29 mouse cellular contexts compared by ENCODE assay signal in genomic region chr12:47927007-47927406, GRCm38 (mm10).
"Had no signal": no experiment of that assay in that cellular context is flagged by ENCODE, and none has a peak within 500 bp of the region (broad histone marks: within the 10 kb centered on the region; RNA-seq: fewer than 3 reads in every experiment).

No protein-coding gene starts in this region.

- H3K36me3 ChIP-seq: limb, embryonic 10.5 days; limb, embryonic 12.5 days; limb, embryonic 13.5 days; limb, embryonic 15.5 days; liver, embryonic 12.5 days; liver, embryonic 13.5 days; liver, embryonic 15.5 days; lung, embryonic 15.5 days; midbrain, embryonic 10.5 days; midbrain, embryonic 12.5 days; midbrain, embryonic 13.5 days; midbrain, embryonic 15.5 days had no signal

- H3K27me3 ChIP-seq: limb, embryonic 12.5 days; limb, embryonic 13.5 days; limb, embryonic 15.5 days; liver, embryonic 12.5 days; liver, embryonic 13.5 days; liver, embryonic 15.5 days; lung, embryonic 15.5 days; megakaryocyte, embryonic 14.5 days; midbrain, embryonic 12.5 days; midbrain, embryonic 13.5 days; midbrain, embryonic 15.5 days had no signal

- ATAC-seq: liver, embryonic 12.5 days; liver, postnatal 0 days; lung, postnatal 0 days; midbrain, embryonic 13.5 days; midbrain, embryonic 15.5 days; midbrain, embryonic 16.5 days had no signal

- H3K4me3 ChIP-seq: limb, embryonic 10.5 days; limb, embryonic 12.5 days; limb, embryonic 13.5 days; limb, embryonic 15.5 days; liver, embryonic 12.5 days; liver, embryonic 13.5 days; liver, embryonic 15.5 days; lung, embryonic 15.5 days; megakaryocyte, embryonic 14.5 days; midbrain, embryonic 10.5 days; midbrain, embryonic 12.5 days; midbrain, embryonic 13.5 days; midbrain, embryonic 15.5 days; myocyte had no signal

- H3K4me1 ChIP-seq: limb, embryonic 10.5 days; limb, embryonic 12.5 days; limb, embryonic 13.5 days; limb, embryonic 15.5 days; liver, embryonic 12.5 days; liver, embryonic 13.5 days; liver, embryonic 15.5 days; lung, embryonic 15.5 days; megakaryocyte, embryonic 14.5 days; midbrain, embryonic 10.5 days; midbrain, embryonic 12.5 days; midbrain, embryonic 13.5 days; midbrain, embryonic 15.5 days had no signal

- H3K9me3 ChIP-seq: limb, embryonic 10.5 days; limb, embryonic 12.5 days; limb, embryonic 13.5 days; limb, embryonic 15.5 days; liver, embryonic 12.5 days; liver, embryonic 15.5 days; lung, embryonic 15.5 days; midbrain, embryonic 10.5 days; midbrain, embryonic 12.5 days; midbrain, embryonic 13.5 days; midbrain, embryonic 15.5 days had no signal

- H3K9ac ChIP-seq: limb, embryonic 12.5 days; limb, embryonic 13.5 days; limb, embryonic 15.5 days; liver, embryonic 12.5 days; liver, embryonic 13.5 days; liver, embryonic 14.5 days; liver, embryonic 15.5 days; liver, postnatal 0 days; lung, embryonic 14.5 days; lung, embryonic 15.5 days; midbrain, embryonic 12.5 days; midbrain, embryonic 13.5 days; midbrain, embryonic 15.5 days had no signal

- DNase-seq: left cerebral cortex, postnatal 4 days; liver; liver, embryonic 13.5 days; liver, postnatal 0 days; lung, adult 18-20 months; lung, adult 2 months; lung, embryonic 14.5 days; lung, postnatal 10 days; lung, postnatal 14 days; lung, postnatal 36 days; lung, postnatal 4 days; midbrain, embryonic 14.5 days had no signal

- H3K27ac ChIP-seq: limb, embryonic 10.5 days; limb, embryonic 12.5 days; limb, embryonic 13.5 days; limb, embryonic 15.5 days; liver, embryonic 12.5 days; liver, embryonic 13.5 days; liver, embryonic 14.5 days; liver, embryonic 15.5 days; lung, embryonic 15.5 days; macrophage; midbrain, embryonic 10.5 days; midbrain, embryonic 12.5 days; midbrain, embryonic 13.5 days; midbrain, embryonic 15.5 days had no signal
